Mouse (Mus musculus): Measurements from ENCODE around the gene Espn. TPM values are rescaled to one million over a fixed set of nuclear protein-coding genes. Genes with fewer than 3 reads are reported as not detected.

The Espn gene
- total RNA-seq, 2 experiments from 2014 or later, result 0.32 to 0.41 TPM

DNA sequence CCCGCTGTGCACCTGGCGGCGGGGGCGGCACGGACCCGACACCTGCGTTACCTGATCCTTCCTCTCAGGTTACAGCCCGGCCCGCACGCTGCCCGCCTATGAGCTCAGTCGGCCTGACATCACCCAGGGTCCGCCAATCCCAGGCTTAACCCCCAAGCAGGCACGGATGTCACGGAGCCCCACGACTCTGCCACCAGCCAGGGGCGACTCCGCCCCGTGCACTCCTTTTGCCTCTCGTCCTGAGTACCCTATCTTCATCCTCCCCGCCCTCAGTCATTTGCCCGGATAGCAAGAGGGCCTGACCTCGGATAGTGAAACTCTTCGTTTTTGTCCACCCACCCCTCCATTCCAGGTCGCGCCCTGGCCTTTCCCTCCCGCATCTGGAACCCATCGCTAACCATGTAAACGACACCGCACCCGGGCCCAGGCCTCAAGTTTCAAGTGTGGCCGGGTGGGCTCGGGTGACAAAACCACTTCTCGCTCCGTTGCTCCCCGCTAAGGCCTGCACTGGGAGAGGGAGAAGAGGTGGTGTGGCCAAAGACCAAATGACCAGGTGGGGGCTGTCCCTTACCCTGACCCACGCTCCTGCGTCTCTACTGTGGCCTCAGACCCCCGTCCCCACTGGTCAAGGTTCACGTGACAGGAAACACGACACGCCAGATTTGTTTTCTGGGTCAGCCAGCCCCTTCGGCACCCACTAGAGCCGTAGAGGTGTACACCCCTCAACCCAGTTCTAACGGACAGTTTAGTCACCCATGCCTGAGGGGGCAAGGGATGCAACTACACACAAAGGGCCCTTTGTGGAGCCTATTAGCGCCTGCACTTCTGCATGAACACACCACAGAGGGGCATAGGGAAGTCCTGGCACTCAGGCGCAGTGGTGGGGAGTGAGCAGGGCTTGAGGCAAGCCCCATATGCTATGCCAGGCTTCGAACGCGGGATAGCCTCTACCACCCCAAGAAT, 20.1 kb downstream of the Espn start:
- DNase-seq (ENCODE audit: extremely low spot score in 1 of 2, low spot score in 2 of 2), result no peak
- intact Hi-C loops (cut with DNase I), result no loop called here

DNA sequence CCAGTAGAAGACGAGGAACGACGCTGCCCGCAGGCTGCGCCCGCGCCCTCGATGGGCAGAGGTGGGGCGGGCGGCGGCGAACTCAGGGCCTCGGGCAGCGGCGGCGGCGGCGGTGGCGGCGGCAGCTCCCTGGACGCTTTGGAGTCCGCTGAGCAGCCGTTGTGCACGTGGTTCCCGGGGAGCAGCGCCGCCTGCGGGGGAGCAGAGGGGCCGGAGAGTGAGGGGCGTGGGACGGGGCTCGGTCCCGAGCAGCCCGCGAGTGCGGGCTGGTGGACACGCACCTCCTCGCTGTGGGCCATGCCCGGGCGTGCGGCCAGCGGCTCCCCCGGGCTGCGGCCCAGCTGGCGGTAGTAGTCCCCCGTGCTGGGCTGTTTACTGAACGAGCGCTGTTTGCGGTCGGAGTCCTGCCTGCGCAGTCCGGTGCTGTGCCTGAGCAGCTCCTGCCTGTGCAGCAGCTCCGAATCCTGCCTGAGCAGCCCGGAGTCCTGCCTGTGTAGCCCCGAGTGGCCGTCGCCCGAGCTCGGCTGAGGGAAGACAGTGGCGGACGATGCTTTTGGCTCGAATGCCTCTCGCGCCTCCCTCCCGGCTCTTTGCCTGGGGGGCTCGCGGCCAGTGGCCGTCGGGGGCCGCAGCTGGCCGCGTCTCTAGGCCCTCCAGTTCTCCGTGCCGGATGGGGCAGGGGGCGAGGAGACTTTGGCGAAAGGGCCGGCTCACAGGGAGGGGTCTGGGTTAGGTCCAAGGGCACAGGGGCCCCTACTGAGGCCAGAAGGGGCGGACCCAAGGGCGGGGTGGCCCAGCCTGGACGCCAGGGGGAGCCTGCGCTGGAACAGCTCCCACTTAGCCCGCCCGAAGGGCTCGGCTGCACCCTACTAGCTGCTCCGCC, 21.2 kb downstream of the Espn start:
- intact Hi-C loops (cut with DNase I), result no loop called here
- peak in 1 of 2 experiments; percentile 68 for DNase-seq (ENCODE audit: extremely low spot score in 1 of 2, low spot score in 2 of 2)

DNA sequence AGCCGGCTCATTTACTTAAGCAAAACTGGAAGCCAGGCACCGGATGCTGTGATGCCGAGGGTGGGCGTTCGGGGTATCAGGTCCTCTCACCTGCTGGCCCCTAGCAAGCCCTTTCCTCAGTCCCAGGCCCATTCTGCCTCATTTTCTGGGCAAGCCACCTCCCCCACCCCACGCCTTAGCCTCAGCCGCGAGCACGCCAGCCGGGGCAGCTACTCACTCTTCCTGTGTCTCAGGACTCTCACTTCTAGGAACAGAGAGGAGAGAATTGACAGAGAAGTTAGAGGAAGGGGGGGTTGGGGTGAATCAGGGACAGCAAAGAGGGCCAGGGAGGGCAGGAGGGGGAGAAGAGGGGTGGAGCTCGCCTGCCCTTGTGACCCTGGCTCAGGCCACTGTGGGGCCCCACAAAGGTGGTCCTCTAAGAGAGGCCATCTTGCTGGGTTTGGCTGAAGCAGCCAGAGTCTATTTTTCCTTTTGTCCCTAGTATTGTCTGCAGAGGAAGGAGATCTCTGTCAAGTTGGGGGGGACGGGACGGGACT, 22.7 kb downstream of the Espn start:
- intact Hi-C loops (cut with DNase I), result no loop called here
- no peak for DNase-seq (ENCODE audit: extremely low spot score in 1 of 2, low spot score in 2 of 2)

DNA sequence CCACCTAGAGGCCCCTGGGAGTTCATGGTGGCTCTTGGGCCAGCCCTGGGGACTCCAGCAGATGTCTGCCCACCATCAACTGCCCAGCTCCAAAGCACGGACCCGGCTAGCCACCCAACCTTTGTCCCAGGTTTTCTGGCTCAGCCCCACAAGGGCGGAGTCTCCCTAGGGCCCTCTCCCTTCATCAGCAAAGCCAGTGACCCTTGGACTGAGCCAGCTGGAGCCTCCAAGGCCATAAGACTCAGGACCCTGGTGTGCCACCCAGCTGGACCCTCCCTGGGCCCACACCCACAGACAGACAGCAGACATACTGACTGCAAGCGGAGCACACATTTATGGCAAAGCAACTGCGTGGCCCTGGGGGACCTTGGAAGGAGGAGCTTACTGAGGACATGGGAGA, 23.4 kb downstream of the Espn start:
- intact Hi-C loops (cut with DNase I), result no loop called here
- DNase-seq (ENCODE audit: extremely low spot score in 1 of 2, low spot score in 2 of 2), result no peak

DNA sequence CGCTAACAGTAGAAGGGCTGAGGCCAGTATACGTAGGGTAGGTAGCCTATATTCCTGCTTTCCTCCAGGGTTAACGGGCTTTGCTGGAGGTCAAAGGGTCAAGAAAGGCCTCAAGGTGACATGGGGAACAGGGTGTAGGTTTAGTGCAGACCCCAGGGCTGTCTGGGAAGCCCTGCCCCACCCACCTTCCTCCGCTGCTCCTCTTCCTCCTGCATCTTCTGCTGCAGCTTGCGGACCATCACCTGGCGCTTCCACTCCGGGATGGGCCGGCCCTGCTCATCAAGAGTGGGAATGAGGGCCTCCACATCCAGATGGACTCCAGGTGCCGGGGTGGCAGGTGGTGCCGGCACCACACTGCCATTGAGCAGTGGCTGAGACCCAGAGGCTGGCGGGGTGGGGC, 24.3 kb downstream of the Espn start:
- no peak for DNase-seq (ENCODE audit: extremely low spot score in 1 of 2, low spot score in 2 of 2)
- intact Hi-C loops (cut with DNase I), result no loop called here

DNA sequence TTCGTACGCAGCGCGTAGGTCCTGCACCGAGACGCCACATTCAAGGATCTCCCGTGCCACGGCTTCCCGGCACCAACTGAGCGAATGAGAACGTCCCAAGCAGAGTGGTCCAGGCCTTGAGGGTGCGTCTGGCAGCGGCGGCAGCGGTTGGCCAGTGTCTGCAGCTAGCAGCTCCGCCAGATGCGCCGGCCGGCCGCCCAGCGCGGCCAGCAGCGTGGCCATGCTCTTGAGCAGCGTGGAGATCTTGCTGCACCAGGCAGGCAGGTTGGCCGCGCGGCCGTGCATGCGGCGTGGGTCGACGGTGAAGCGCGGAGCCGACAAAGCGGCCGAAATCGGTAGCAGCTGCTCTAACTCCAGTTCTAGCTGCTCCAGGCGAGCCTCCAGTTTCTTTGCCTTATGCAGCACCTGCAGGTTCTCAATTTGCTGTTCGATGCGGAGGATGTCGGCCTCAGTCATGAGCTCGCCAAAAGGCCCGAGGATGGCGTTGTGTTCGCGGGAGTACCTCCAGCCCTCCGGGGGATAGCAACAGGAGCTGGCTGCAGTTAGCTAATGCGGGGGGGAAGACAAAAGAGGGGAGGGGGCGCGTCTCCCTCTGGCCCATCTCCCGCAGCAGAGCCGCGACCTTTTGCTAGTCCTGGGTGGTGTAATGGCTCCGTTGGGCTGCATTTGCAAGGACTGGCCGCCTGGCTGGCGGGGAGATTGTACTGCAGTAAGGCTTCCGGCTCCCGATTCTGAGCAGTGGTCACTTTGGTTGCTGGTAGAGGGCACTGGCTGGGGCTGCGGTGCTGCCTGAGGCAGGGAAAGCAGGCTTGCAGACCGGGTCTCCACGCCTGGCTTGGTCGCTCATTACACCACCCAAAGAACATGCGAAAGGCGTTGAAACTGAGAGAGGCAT, 25.9 kb downstream of the Espn start:
- intact Hi-C loops (cut with DNase I), result no loop called here
- DNase-seq (ENCODE audit: extremely low spot score in 1 of 2, low spot score in 2 of 2), result no peak

DNA sequence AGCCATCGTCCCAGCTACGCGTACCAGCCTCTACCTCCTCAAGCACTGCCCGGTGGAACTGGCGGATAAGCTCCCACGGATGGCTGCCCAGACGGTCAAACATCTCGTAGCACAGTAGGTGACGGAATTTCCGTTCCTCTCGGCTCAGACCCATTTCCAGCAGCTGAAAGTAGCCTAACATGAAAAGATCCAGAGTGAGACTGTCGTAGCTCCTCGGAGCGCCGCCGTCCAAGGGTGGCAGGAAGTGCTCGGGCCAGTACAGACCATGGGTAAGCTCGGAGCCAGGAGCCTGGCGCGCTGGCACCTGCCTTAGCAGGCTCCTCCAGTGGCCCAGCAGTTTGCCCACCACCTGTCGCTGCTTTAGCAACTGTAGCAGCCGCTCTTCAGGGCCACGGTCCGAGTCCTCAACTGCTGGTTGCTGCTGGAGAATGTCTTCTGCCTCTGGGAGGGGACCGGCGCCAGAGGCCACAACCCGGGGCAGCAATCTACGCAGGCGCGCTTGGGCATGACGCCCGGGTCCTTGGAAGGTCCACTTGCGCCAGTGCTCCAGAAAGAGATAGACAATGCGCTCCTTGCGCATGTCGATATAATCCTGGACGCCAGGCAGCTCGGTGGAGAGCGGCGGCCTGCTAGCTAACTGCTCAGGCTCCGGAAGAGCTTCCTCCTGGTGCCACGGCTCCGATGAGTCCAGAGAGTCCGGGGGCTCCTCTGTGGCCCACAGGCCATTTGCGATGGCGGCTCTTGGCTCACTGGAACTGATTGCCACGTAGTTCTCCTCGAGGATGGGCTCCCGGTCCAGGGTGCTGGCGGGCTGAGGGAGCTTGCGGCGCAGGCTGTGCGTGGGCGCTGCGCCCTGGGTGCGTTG, 26.8 kb downstream of the Espn start:
- intact Hi-C loops (cut with DNase I), result no loop called here
- no peak for DNase-seq (ENCODE audit: extremely low spot score in 1 of 2, low spot score in 2 of 2)

DNA sequence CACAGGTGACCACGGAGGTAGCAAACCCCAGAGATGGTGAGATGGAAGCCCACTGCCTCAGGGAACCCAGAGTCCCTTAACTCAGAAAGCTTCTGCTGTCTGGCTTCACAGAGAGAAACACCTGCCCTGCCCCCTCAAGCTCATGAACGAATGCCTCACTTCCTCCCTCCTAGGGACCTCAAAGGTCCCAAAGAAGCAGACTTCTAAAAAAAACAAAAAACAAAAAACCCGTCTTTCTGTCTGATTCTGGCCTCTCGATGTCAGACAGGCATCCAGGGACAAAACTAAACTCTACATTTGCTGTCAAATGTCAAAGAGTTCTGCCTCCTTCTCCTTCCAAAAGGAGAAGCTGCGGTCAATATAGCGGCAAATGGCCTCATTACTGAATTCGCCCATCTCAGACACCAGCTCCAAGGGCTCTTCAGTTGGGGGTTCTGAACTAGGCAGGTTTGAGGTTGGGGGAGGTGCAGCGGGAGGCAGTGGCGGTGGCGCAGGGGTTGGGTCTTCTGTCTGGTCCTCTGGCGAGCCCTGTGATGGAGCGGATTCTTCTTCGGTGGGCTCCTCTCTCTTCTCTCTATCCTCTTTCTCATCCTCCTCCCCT, 27.7 kb downstream of the Espn start:
- intact Hi-C loops (cut with DNase I), result no loop called here
- no peak for DNase-seq (ENCODE audit: extremely low spot score in 1 of 2, low spot score in 2 of 2)

DNA sequence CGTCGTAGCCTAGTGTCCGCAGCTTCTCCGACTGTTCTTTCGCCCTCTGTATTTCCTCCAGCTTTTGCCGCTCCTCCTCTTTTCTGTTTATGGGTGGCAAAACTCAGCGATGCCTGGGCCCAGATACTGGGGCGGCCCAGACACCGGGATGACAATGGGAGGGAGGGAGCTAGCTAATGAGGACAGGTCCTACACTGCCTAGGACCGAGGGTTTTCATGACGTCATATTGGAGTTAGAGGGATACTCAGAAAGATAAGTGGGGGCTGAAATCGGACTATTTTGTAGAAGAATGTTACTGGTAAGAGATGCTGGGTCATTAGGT, 31.0 kb downstream of the Espn start:
- DNase-seq (ENCODE audit: extremely low spot score in 1 of 2, low spot score in 2 of 2), result no peak
- intact Hi-C loops (cut with DNase I), result no loop called here

DNA sequence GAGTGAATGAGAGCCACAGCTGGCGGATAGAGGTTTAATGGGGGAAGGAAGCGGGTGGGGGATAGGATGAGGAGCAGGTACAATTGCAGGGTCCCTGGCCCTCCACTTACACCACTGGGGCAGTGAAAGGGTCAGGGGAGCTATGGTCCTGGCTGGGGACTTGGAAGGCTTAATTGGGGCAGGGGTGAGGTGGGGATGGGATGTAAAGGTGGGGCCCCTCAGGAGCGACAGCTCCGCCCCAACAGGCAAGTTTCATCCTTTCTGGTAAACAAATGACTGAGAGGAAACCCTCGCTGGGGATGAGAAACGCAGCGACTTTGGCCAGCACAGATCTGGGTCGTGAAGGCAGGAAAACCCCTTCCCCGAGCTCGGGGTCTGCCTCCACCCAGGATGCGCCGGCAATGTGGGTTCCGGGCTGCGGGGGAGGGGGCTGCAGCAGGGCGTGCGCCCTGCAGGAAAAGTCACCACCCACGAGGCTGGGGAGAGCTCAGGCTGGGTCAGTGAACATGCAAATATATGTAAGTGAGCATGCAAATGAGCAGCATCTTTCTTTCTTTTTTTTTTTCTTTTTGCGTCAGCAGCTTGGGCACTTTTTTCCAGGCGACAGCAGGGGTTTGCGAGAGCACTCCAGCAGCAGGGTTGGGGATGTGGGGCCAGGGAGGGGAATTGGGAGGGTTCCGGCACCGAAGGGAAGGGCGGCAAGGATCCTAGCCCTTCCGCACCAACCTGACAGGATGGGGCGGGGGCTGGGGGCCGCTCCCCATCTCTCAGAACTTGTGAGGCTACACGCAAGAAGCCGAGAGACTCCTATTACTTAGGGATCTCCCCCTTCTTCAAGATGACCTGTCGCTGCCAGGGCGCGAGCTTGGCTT, 31.6 kb downstream of the Espn start:
- intact Hi-C loops (cut with DNase I), result no loop called here
- DNase-seq (ENCODE audit: extremely low spot score in 1 of 2, low spot score in 2 of 2), result peak in 1 of 2 experiments; percentile 42

DNA sequence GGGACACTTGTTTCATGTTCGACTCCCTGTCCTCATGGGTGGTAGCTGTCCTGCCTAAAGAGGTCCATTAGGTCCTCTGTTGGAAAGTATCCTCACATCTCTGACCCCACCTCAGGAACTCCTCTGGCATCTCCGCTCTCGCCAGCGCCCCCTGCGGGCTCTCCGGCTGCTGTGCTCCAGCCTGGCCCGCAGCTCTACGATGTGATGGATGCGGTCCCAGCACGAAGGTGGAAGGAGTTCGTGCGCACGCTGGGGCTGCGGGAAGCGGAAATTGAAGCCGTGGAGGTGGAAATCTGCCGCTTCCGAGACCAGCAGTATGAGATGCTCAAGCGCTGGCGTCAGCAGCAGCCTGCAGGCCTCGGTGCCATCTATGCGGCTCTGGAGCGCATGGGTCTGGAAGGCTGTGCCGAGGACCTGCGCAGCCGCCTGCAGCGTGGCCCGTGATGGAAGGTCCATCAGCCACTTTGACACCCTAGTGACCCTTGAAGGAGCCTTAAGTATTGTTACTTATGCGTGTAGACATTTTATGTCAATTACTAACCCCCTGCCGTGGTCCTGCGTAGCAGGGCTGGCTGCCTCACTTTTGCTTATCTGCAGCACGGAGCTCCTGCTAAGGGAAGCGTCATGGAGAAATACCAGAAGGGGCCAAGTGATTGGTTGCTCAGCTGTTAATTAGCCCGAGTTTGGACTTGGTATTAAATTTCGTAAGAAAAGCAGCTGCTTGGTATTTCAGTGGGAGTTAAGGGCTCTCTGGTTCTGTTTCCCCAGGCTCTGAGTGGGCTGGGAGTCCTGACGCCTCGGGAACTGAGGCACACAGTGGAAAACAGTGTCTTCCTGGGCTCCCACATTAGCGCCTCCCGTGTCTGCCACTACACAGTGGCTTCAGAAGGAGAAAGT, 32.5 kb downstream of the Espn start:
- intact Hi-C loops (cut with DNase I), result no loop called here
- DNase-seq (ENCODE audit: extremely low spot score in 1 of 2, low spot score in 2 of 2), result peak in 1 of 2 experiments; percentile 80

DNA sequence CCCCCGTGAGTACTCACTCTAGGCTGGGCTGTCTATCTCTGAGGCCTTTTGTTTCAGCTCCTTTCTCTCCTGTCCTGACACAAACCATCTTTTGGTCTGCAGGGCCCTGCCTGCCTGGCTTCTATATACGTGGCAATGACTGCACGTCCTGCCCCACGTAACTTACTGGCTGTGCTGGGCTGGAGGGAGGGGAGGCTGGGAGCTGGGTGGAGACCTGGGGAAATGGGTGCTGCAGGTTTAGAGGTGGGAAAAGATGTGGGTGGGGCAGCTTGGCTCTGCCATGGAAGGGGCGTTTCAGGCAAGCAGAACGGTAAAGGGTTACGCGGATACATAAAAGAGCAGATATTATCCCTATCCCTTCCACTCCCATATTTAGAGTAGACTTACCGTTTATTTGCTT, 34.6 kb downstream of the Espn start:
- intact Hi-C loops (cut with DNase I), result no loop called here

DNA sequence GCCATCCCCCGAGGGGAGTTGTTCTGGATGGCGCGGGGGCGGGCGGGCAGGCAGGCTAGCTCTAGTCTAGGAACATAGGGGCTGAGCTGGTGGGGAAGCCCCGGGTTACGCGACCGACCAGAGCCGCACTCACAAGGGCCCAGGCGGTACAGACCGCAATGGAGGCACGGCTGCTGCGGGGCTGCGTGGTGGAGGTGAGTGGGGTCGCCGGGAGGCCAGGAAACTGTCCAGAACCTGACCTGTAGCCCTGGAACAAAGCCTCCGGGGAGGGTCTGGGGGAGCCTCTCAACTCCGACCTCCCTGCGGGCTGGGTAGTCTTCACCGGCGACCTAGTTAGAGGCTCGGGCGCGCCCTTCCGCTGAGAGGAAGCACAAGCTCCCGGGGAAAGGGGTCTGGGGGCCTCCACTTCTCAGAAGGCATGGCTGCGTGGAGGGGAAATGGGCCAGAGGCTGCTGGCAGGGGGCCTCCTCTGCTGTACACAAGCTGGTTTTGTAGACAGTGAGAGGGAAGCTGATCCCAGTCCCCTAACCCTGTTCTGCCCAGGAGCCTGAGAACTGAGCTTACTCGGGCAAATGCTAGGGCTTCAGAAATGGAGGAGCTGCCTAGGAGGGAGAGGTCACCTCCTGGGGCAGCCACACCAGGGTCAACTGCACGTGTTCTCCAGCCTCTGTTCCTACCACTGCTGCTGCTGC, 36.1 kb downstream of the Espn start, which contains the start of gene Tnfrsf25:
Gene Tnfrsf25, plus strand, starts transcription at position 14 of the 692 bp plus-strand sequence.
- intact Hi-C loops (cut with DNase I), result no loop called here
- DNase-seq (ENCODE audit: extremely low spot score in 1 of 2, low spot score in 2 of 2), result peak in 1 of 2 experiments; percentile 78

More for the DNA sequence above, 34.6 kb downstream of the Espn start:
- DNase-seq (ENCODE audit: extremely low spot score in 1 of 2, low spot score in 2 of 2), result no peak

DNA sequence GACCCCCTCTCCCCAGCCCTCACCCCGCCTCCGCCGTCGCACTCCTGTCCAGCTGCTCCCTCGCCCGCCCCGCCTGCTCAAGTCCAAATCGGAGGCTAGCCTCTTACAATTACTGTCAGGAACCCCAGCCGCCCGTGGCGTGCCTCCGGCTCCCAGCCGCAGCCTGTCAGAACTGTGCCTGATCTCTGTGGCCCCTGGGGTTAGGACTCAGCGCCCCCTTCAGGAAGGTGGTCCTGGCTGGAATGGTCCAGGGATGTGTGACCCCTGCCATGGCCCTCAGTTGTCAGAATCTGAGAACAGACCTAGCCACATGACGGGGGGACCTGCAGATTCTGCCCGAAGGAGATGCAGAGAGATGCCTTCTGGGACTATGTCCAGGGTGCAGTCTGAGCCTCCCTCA, 38.1 kb downstream of the Espn start:
- no peak for DNase-seq (ENCODE audit: extremely low spot score in 1 of 2, low spot score in 2 of 2)
- intact Hi-C loops (cut with DNase I), result no loop called here

DNA sequence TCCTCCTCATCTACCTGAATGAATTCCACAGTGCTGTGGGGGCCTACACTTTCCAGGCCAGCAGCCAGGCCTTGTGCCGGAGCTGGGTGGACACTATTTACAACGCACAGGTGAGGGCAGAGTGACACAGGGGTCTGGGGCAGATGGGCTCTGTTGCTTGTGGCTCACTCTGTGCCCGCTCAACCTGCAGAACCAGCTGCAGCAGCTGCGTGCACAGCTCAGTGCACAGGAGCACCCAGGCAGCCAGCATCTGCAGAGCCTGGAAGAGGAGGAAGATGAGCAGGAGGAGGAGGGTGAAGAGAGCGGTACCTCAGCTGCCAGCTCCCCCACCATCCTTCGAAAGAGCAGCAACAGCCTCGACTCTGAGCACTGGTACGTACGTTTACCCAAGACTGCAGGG, 39.8 kb downstream of the Espn start:
- intact Hi-C loops (cut with DNase I), result no loop called here
- no peak for DNase-seq (ENCODE audit: extremely low spot score in 1 of 2, low spot score in 2 of 2)

Data from left cerebral cortex, postnatal 10 days (tissue).